Mouse (Mus musculus) stomach, embryonic 14.5 days (tissue): Measurements from ENCODE around the gene Pias3. TPM values are rescaled to one million over a fixed set of nuclear protein-coding genes. Genes with fewer than 3 reads are reported as not detected.

ENCODE experiments used
- ATAC-seq: fragments of 200-750 bp; cut with Nextera tagmentation; 2 replicates; pipeline ENCODE4 v1.8.0; 2017; ENCODE audit warnings: low read depth, moderate TSS enrichment; ENCODE audit not compliant: insufficient number of reproducible peaks, insufficient read depth, low FRiP score
- H3K27ac ChIP-seq: fragments of 300-500 bp; sonication (generic); 2 replicates; pipeline ENCODE4 v1.5.1; 2014; ENCODE audit warnings: mild to moderate bottlenecking, low read length, moderate library complexity, mixed read lengths
- H3K27me3 ChIP-seq: fragments of 300-500 bp; sonication (generic); 2 replicates; pipeline ENCODE4 v1.6.1; 2014; ENCODE audit warnings: low read length, control low read depth, mixed read lengths; ENCODE audit not compliant: control insufficient read depth, insufficient read depth
- H3K36me3 ChIP-seq: fragments of 300-500 bp; sonication (generic); 2 replicates; pipeline ENCODE4 v1.6.1; 2014; ENCODE audit warnings: mild to moderate bottlenecking, control low read depth, low read length, moderate library complexity, mixed read lengths; ENCODE audit not compliant: control insufficient read depth, insufficient read depth
- H3K4me1 ChIP-seq: fragments of 300-500 bp; sonication (generic); 2 replicates; pipeline ENCODE4 v1.6.1; 2014; ENCODE audit warnings: low read length, control low read depth, mixed read lengths; ENCODE audit not compliant: control insufficient read depth, insufficient read depth
- H3K4me2 ChIP-seq: fragments of 300-500 bp; sonication (generic); replicated peaks from 2 replicates; pipeline ENCODE4 v1.6.1; 2014; ENCODE audit warnings: low read depth, low read length, control low read depth
- H3K4me3 ChIP-seq: fragments of 300-500 bp; sonication (generic); 2 replicates; pipeline ENCODE4 v1.5.1; 2014; ENCODE audit warnings: low read depth, low read length, control low read depth
- H3K9ac ChIP-seq: fragments of 300-500 bp; sonication (generic); replicated peaks from 2 replicates; pipeline ENCODE4 v1.6.1; 2014; ENCODE audit warnings: low read depth, mild to moderate bottlenecking, control low read depth, low read length, moderate library complexity, mixed read lengths
- H3K9me3 ChIP-seq: fragments of 300-500 bp; sonication (generic); 2 replicates; pipeline ENCODE4 v1.6.1; 2016; ENCODE audit warnings: low read depth, low read length, control low read depth; ENCODE audit not compliant: control insufficient read depth
- WGBS: fragments of 180-500 bp; shearing (Covaris S2); extraction: QIAGEN DNeasy Blood & Tissue Kit; methylation state at CpG from one replicate; pipeline ENCODE4 v1.1.7; 2014; 5-methylcytosine and 5-hydroxymethylcytosine counted together
- polyA plus RNA-seq: library from polyadenylated mRNA; unstranded; fragments of >200 nt; fragmentation: Nextera tagmentation; extraction: Ambion mirVana; gene quantifications from 2 replicates; pipeline ENCODE4 v1.2.1, GENCODE M21; 2014

Gene Pias3
- polyA plus RNA-seq, 1 experiment from 2014 or later: 59.4 TPM

DNA sequence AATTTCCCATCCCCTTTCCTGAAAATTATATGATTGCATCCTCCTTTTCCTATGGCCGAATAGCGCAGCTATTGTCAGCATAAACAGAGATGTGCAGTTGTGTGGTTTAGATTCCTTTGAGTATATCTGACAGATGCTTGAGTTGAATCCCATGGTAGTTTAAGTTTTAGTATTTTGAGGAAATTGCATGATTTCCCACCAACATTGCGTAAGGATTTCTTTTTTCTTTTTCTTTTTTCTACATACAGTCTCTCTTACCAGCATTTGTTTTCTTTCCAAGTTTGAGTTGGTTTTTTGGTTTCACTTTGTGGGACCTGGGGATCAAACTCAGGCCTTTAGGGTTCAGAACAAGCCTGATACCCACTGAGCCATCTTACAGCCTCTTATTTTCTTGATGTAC lies 48.2 kb downstream of the Pias3 start:
- no peaks in the 10 kb centered on the region for H3K4me1 ChIP-seq
- WGBS: 94% methylated on average over 3 of the region's 3 CpGs
- H3K36me3 ChIP-seq: no peaks in the 10 kb centered on the region
- H3K9me3 ChIP-seq: no peaks in the 10 kb centered on the region
- ATAC-seq: no peak
- H3K4me3 ChIP-seq: no peak overlapping the region
- no peak overlapping the region for H3K4me2 ChIP-seq
- H3K9ac ChIP-seq: no peak overlapping the region
- no peak overlapping the region for H3K27ac ChIP-seq
- H3K27me3 ChIP-seq: no peaks in the 10 kb centered on the region

DNA sequence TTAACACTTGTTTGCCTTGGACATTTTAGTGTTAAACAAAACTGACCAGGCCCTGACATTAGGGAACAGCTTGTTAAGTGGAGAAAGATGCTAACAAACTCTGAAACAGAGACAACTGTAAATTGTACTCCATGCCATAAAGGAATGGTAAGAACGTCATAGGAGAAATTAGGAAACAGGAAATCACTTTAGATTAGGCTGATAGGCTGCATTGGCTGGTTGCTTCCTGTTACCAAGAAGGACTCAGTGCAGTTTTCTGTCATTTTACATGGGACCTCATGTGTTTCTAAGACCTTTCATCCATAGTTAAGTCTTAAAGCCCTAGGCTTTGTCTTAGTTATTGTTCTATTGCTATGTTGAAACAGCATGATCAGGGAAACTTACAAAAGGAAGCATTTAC lies 50.6 kb downstream of the Pias3 start:
- Histone ChIP-seq H3K27me3 (no peaks in the 10 kb centered on the region), H3K9ac (no peak overlapping the region), H3K9me3 (no peaks in the 10 kb centered on the region), H3K27ac (no peak overlapping the region), H3K36me3 (no peaks in the 10 kb centered on the region), H3K4me2 (no peak overlapping the region), H3K4me3 (no peak overlapping the region), H3K4me1 (no peaks in the 10 kb centered on the region)
- 52% methylated on average over 1 of the region's 1 CpGs for WGBS
- no peak for ATAC-seq

Other genes starting within 250 kb of the Pias3 start
- gene BC107364, start 244.1 kb upstream of the Pias3 start, polyA plus RNA-seq: not detected in 2 replicates
- gene Hfe2, start 171.2 kb upstream of the Pias3 start, polyA plus RNA-seq: 0.20 TPM in 1 of 2 replicates, not detected in the other
- 155 and 168 TPM in 2 replicates for gene Txnip, start 138.4 kb upstream of the Pias3 start, polyA plus RNA-seq
- gene Gm16253, start 119.4 kb upstream of the Pias3 start, polyA plus RNA-seq: 0.69 and 1.9 TPM in 2 replicates
- gene Polr3gl, start 102.2 kb upstream of the Pias3 start, polyA plus RNA-seq: 21.5 and 29.5 TPM in 2 replicates
- gene Ankrd34a, start 99.7 kb upstream of the Pias3 start, polyA plus RNA-seq: 2.9 and 3.4 TPM in 2 replicates
- gene Lix1l, start 95.2 kb upstream of the Pias3 start, polyA plus RNA-seq: 10.6 TPM in 2 replicates
- gene Rbm8a, start 66.5 kb upstream of the Pias3 start, polyA plus RNA-seq: 144 and 147 TPM in 2 replicates
- 45.4 and 51.3 TPM in 2 replicates for gene Pex11b, start 61.0 kb upstream of the Pias3 start, polyA plus RNA-seq
- gene Gm42957, start 60.9 kb upstream of the Pias3 start, polyA plus RNA-seq: 0.07 TPM in 1 of 2 replicates, not detected in the other
- gene Itga10, start 50.8 kb upstream of the Pias3 start, polyA plus RNA-seq: 0.88 and 1.00 TPM in 2 replicates
- 0.82 and 1.1 TPM in 2 replicates for gene Ankrd35, start 26.3 kb upstream of the Pias3 start, polyA plus RNA-seq
- gene Nudt17, start 12.2 kb downstream of the Pias3 start, polyA plus RNA-seq: 8.7 and 9.3 TPM in 2 replicates
- gene Polr3c, start 31.2 kb downstream of the Pias3 start, polyA plus RNA-seq: 31.8 and 32.5 TPM in 2 replicates
- 41.1 and 42.1 TPM in 2 replicates for gene Rnf115, start 31.3 kb downstream of the Pias3 start, polyA plus RNA-seq
- gene Pdzk1, start 132.9 kb downstream of the Pias3 start, polyA plus RNA-seq: 0.28 TPM in 1 of 2 replicates, not detected in the other
- gene Cd160, start 133.0 kb downstream of the Pias3 start, polyA plus RNA-seq: 0.31 and 0.32 TPM in 2 replicates
- gene Gja5, start 208.3 kb downstream of the Pias3 start, polyA plus RNA-seq: 4.6 and 5.1 TPM in 2 replicates
- gene Gpr89, start 209.0 kb downstream of the Pias3 start, polyA plus RNA-seq: 46.6 TPM in 2 replicates
- not detected in 2 replicates for gene Gja8, start 229.6 kb downstream of the Pias3 start, polyA plus RNA-seq